Mouse (Mus musculus) liver, embryonic 16.5 days (tissue): ENCODE measurements around the gene Slc2a13. TPM values are rescaled to one million over a fixed set of nuclear protein-coding genes. Genes with fewer than 3 reads are reported as not detected.

Experiments used
- ATAC-seq: fragments of 200-750 bp; cut with Nextera tagmentation; 2 replicates; pipeline ENCODE4 v1.8.0; 2017; ENCODE audit warnings: low read depth, mild to moderate bottlenecking, moderate number of reproducible peaks, moderate library complexity
- H3K27ac ChIP-seq: fragments of 300-500 bp; sonication (generic); 2 replicates; pipeline ENCODE4 v1.5.1; 2014; ENCODE audit warnings: mild to moderate bottlenecking, low read length
- H3K27me3 ChIP-seq: fragments of 300-500 bp; sonication (generic); 2 replicates; pipeline ENCODE4 v1.6.1; 2014; ENCODE audit warnings: low read depth, low read length, mixed read lengths; ENCODE audit not compliant: control insufficient read depth, insufficient read depth
- H3K36me3 ChIP-seq: fragments of 300-500 bp; sonication (generic); 2 replicates; pipeline ENCODE4 v1.6.1; 2014; ENCODE audit warnings: mild to moderate bottlenecking; ENCODE audit not compliant: control insufficient read depth, insufficient read depth
- H3K4me1 ChIP-seq: fragments of 300-500 bp; sonication (generic); 2 replicates; pipeline ENCODE4 v1.6.1; 2014; ENCODE audit warnings: low read depth, low read length, mixed read lengths; ENCODE audit not compliant: control insufficient read depth
- H3K4me2 ChIP-seq: fragments of 300-500 bp; sonication (generic); 2 replicates; pipeline ENCODE4 v1.6.1; 2014; ENCODE audit warnings: low read depth, low read length, mixed read lengths
- H3K4me3 ChIP-seq: fragments of 300-500 bp; sonication (generic); 2 replicates; pipeline ENCODE4 v1.5.1; 2014; ENCODE audit warnings: low read depth, mild to moderate bottlenecking, low read length
- H3K9ac ChIP-seq: fragments of 300-500 bp; sonication (generic); 2 replicates; pipeline ENCODE4 v1.6.1; 2014; ENCODE audit warnings: low read depth, low read length
- H3K9me3 ChIP-seq: fragments of 300-500 bp; sonication (generic); replicated peaks from 2 replicates; pipeline ENCODE4 v1.6.1; 2016; ENCODE audit warnings: low read length; ENCODE audit not compliant: control insufficient read depth
- WGBS: fragments of 180-500 bp; shearing (Covaris S2); extraction: QIAGEN DNeasy Blood & Tissue Kit; methylation state at CpG from one replicate; pipeline ENCODE4 v1.1.7; 2014; ENCODE audit not compliant: insufficient replicate concordance; 5-methylcytosine and 5-hydroxymethylcytosine counted together
- polyA plus RNA-seq: library from polyadenylated mRNA; unstranded; fragments of >200 nt; fragmentation: Nextera tagmentation; extraction: Ambion mirVana; gene quantifications from 2 replicates; pipeline ENCODE4 v1.2.1, GENCODE M21; 2015

Slc2a13 gene
- polyA plus RNA-seq, 1 experiment from 2014 or later, result 0.13 TPM

- Histone ChIP-seq H3K27me3 (no peaks in the 10 kb centered on the region), H3K9me3 (no peaks in the 10 kb centered on the region), H3K9ac (no peak overlapping the region), H3K4me3 (no peak overlapping the region), H3K4me2 (no peak overlapping the region), H3K36me3 (no peaks in the 10 kb centered on the region), H3K4me1 (no peaks in the 10 kb centered on the region), H3K27ac (no peak overlapping the region)
- no peak for ATAC-seq
- WGBS, result 28% methylated on average over 3 of the region's 3 CpGs
These were observed 245.3 kb downstream of the Slc2a13 start for GRCm38 (mm10) chr15:91327748-91328147.

GRCm38 (mm10) chr15:91327023-91327422 lies 246.0 kb downstream of the Slc2a13 start:
- 52% methylated on average over 4 of the region's 4 CpGs for WGBS
- Histone ChIP-seq H3K4me2 (no peak overlapping the region), H3K27ac (no peak overlapping the region), H3K9me3 (no peaks in the 10 kb centered on the region), H3K4me1 (no peaks in the 10 kb centered on the region), H3K4me3 (no peak overlapping the region), H3K27me3 (no peaks in the 10 kb centered on the region), H3K9ac (no peak overlapping the region), H3K36me3 (no peaks in the 10 kb centered on the region)
- no peak for ATAC-seq

GRCm38 (mm10) chr15:91319376-91319775 lies 253.7 kb downstream of the Slc2a13 start:
- Histone ChIP-seq H3K36me3 (no peaks in the 10 kb centered on the region), H3K4me3 (no peak overlapping the region), H3K27me3 (no peaks in the 10 kb centered on the region), H3K4me1 (no peaks in the 10 kb centered on the region), H3K9ac (no peak overlapping the region), H3K9me3 (no peaks in the 10 kb centered on the region), H3K4me2 (no peak overlapping the region), H3K27ac (no peak overlapping the region)
- ATAC-seq, result no peak
- 37% methylated on average over 3 of the region's 3 CpGs for WGBS

- no peak overlapping the region for H3K4me3 ChIP-seq
- no peak overlapping the region for H3K9ac ChIP-seq
- no peak overlapping the region for H3K27ac ChIP-seq
- H3K27me3 ChIP-seq, result no peaks in the 10 kb centered on the region
- ATAC-seq, result no peak
- no peaks in the 10 kb centered on the region for H3K4me1 ChIP-seq
- H3K36me3 ChIP-seq, result no peaks in the 10 kb centered on the region
- 48% methylated on average over 4 of the region's 4 CpGs for WGBS
- H3K4me2 ChIP-seq, result no peak overlapping the region
- no peaks in the 10 kb centered on the region for H3K9me3 ChIP-seq
These were observed 256.1 kb downstream of the Slc2a13 start for GRCm38 (mm10) chr15:91316964-91317363.

GRCm38 (mm10) chr15:91314402-91315318 lies 258.4 kb downstream of the Slc2a13 start:
- Histone ChIP-seq H3K4me2 (no peak overlapping the region), H3K9me3 (no peaks in the 10 kb centered on the region)
- 67% methylated on average over 19 of the region's 19 CpGs for WGBS

GRCm38 (mm10) chr15:91304296-91304852 lies 268.7 kb downstream of the Slc2a13 start:
- Histone ChIP-seq H3K9me3 (no peaks in the 10 kb centered on the region), H3K4me3 (no peak overlapping the region), H3K36me3 (no peaks in the 10 kb centered on the region), H3K9ac (no peak overlapping the region), H3K27ac (no peak overlapping the region), H3K4me2 (no peak overlapping the region), H3K4me1 (no peaks in the 10 kb centered on the region), H3K27me3 (no peaks in the 10 kb centered on the region)
- 34% methylated on average over 7 of the region's 7 CpGs for WGBS
- ATAC-seq, result 0 out of 2 replicates have a peak, but pooled peaks have one; percentile 35

More at GRCm38 (mm10) chr15:91314402-91315318, 258.4 kb downstream of the Slc2a13 start:
- no peak for ATAC-seq
- Histone ChIP-seq H3K27me3 (no peaks in the 10 kb centered on the region), H3K4me3 (no peak overlapping the region), H3K36me3 (no peaks in the 10 kb centered on the region), H3K27ac (no peak overlapping the region), H3K4me1 (no peaks in the 10 kb centered on the region), H3K9ac (no peak overlapping the region)

GRCm38 (mm10) chr15:91301366-91301765 lies 271.7 kb downstream of the Slc2a13 start:
- Histone ChIP-seq H3K4me3 (no peak overlapping the region), H3K9me3 (no peaks in the 10 kb centered on the region), H3K36me3 (no peaks in the 10 kb centered on the region), H3K4me2 (no peak overlapping the region), H3K4me1 (no peaks in the 10 kb centered on the region), H3K9ac (no peak overlapping the region), H3K27ac (no peak overlapping the region), H3K27me3 (no peaks in the 10 kb centered on the region)
- WGBS, result 8% methylated on average over 3 of the region's 3 CpGs
- peak; percentile 39; the same call in 1 of the 2 replicates for ATAC-seq

- no peaks in the 10 kb centered on the region for H3K9me3 ChIP-seq
- 73% methylated on average over 11 of the region's 11 CpGs for WGBS
- no peaks in the 10 kb centered on the region for H3K27me3 ChIP-seq
- no peak overlapping the region for H3K4me3 ChIP-seq
- no peak overlapping the region for H3K27ac ChIP-seq
- no peak overlapping the region for H3K9ac ChIP-seq
- ATAC-seq, result no peak
- no peak overlapping the region for H3K4me2 ChIP-seq
- no peaks in the 10 kb centered on the region for H3K36me3 ChIP-seq
- no peaks in the 10 kb centered on the region for H3K4me1 ChIP-seq
These were observed 273.7 kb downstream of the Slc2a13 start for GRCm38 (mm10) chr15:91299319-91299835.

- Histone ChIP-seq H3K4me2 (no peak overlapping the region), H3K36me3 (no peaks in the 10 kb centered on the region), H3K4me3 (no peak overlapping the region), H3K9me3 (no peaks in the 10 kb centered on the region; the same call in 1 of the 2 replicates), H3K9ac (no peak overlapping the region), H3K27ac (no peak overlapping the region), H3K4me1 (no peaks in the 10 kb centered on the region), H3K27me3 (no peaks in the 10 kb centered on the region)
- WGBS, result 58% methylated on average over 3 of the region's 3 CpGs
- no peak for ATAC-seq
These were observed 289.6 kb downstream of the Slc2a13 start for GRCm38 (mm10) chr15:91283418-91283817.
